Mouse (Mus musculus) C2C12 (cell line): Measurements from ENCODE around the gene Aff1.

Experiments used
- CTCF ChIP-seq: IDR thresholded peaks from one replicate; pipeline ENCODE4 v1.5.1; 2011; ENCODE audit not compliant: control insufficient read depth, insufficient read depth, insufficient read length
- MYOG ChIP-seq: IDR thresholded peaks from one replicate; pipeline ENCODE4 v1.6.1; 2011; ENCODE audit not compliant: control insufficient read depth, insufficient read length; ENCODE audit errors: extremely low read depth
- USF1 ChIP-seq: IDR thresholded peaks from one replicate; pipeline ENCODE4 v1.6.1; 2011; ENCODE audit warnings: low read depth, mild to moderate bottlenecking, control low read depth, moderate library complexity

- no peak for TF ChIP-seq CTCF
- no peak for TF ChIP-seq MYOG
- TF ChIP-seq USF1: peak; percentile 90
Observed at GRCm38 (mm10) chr5:103775429-103775828, 83.3 kb downstream of the Aff1 start.
